Mouse (Mus musculus) embryonic facial prominence, embryonic 14.5 days (tissue): Measurements from ENCODE around the gene Gm20816. TPM values are rescaled to one million over a fixed set of nuclear protein-coding genes. Genes with fewer than 3 reads are reported as not detected.
"Not testable (repeated sequence)": the region's sequence is repeated elsewhere in the genome, so short reads cannot be mapped to it uniquely, and the experiment has no call there.

Source experiments
- ATAC-seq: fragments of 200-750 bp; cut with Nextera tagmentation; 2 replicates; pipeline ENCODE4 v1.8.0; 2017; ENCODE audit warnings: low read depth, moderate number of reproducible peaks, moderate TSS enrichment
- DNase-seq: peaks from one replicate; pipeline ENCODE4 v3.0.0-alpha.2; 2015; ENCODE audit warnings: low spot score
- H3K27ac ChIP-seq: fragments of 300-500 bp; sonication (generic); replicated peaks from 2 replicates; pipeline ENCODE4 v1.5.1; 2014; ENCODE audit warnings: low read depth, mild to moderate bottlenecking, low read length, moderate library complexity
- H3K27me3 ChIP-seq: fragments of 300-500 bp; sonication (generic); replicated peaks from 2 replicates; pipeline ENCODE4 v1.6.1; 2014; ENCODE audit warnings: low read length; ENCODE audit not compliant: control insufficient read depth, insufficient read depth
- H3K36me3 ChIP-seq: fragments of 300-500 bp; sonication (generic); 2 replicates; pipeline ENCODE4 v1.6.1; 2014; ENCODE audit warnings: low read length, mixed read lengths; ENCODE audit not compliant: control insufficient read depth, insufficient read depth
- H3K4me1 ChIP-seq: fragments of 300-500 bp; sonication (generic); 2 replicates; pipeline ENCODE4 v1.6.1; 2014; ENCODE audit warnings: antibody characterized with exemption, low read length; ENCODE audit not compliant: control insufficient read depth, insufficient read depth
- H3K4me2 ChIP-seq: fragments of 300-500 bp; sonication (generic); 2 replicates; pipeline ENCODE4 v1.6.1; 2014; ENCODE audit warnings: low read depth, mild to moderate bottlenecking, low read length, moderate library complexity, mixed read lengths
- H3K4me3 ChIP-seq: fragments of 300-500 bp; sonication (generic); 2 replicates; pipeline ENCODE4 v1.5.1; 2014; ENCODE audit warnings: low read depth, mild to moderate bottlenecking, low read length
- H3K9ac ChIP-seq: fragments of 300-500 bp; sonication (generic); 2 replicates; pipeline ENCODE4 v1.6.1; 2014; ENCODE audit warnings: low read depth, mild to moderate bottlenecking, low read length, moderate library complexity, mixed read lengths
- H3K9me3 ChIP-seq: fragments of 300-500 bp; sonication (generic); 2 replicates; pipeline ENCODE4 v1.6.1; 2016; ENCODE audit warnings: low read length; ENCODE audit not compliant: control insufficient read depth
- WGBS: fragments of 180-500 bp; shearing (Covaris S2); extraction: QIAGEN DNeasy Blood & Tissue Kit; methylation state at CpG from one replicate; pipeline ENCODE4 v1.1.7; 2014; 5-methylcytosine and 5-hydroxymethylcytosine counted together
- polyA plus RNA-seq: library from polyadenylated mRNA; unstranded; fragments of >200 nt; fragmentation: Nextera tagmentation; extraction: Ambion mirVana; gene quantifications from 2 replicates; pipeline ENCODE4 v1.2.1, GENCODE M21; 2014

The Gm20816 gene
- polyA plus RNA-seq = not detected in 2 replicates

DNA sequence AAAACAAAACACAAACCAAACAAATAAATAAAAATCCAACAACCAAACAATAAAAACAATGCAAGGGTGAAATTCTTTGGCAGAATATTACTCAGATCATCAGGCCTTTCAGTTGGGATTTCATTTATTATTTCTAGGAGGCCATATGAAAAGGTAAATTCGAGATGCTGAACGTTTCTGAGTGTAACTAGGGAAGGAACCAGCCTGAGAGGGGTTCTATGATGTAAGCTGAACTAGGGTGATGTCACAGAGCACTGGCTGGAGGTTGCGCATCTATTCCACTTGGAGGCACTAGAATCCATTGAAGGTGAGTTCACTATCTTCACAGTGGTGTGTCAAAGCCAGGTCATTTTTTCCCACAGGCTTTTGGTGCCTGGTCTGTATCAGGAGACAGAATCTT is at the start of gene Gm20816:
Gene Gm20816 (plus strand): TSS at position 301 of the 400 bp plus-strand sequence.
- WGBS = no CpG with 5 or more reads among the region's 3 CpGs
- not testable (repeated sequence) for H3K9me3 ChIP-seq, H3K36me3 ChIP-seq, DNase-seq, H3K27ac ChIP-seq, H3K4me1 ChIP-seq, ATAC-seq, H3K9ac ChIP-seq, H3K4me3 ChIP-seq, H3K27me3 ChIP-seq, H3K4me2 ChIP-seq

Other genes starting within 250 kb of the Gm20816 start
- gene Gm20937, start 243.1 kb upstream of the Gm20816 start, polyA plus RNA-seq = not detected in 2 replicates